Mouse (Mus musculus) forebrain, embryonic 13.5 days (tissue): ENCODE measurements around the gene Cep95. TPM values are rescaled to one million over a fixed set of nuclear protein-coding genes. Genes with fewer than 3 reads are reported as not detected.

Experiments used
- ATAC-seq: fragments of 200-750 bp; cut with Nextera tagmentation; 2 replicates; pipeline ENCODE4 v1.8.0; 2017
- H3K27ac ChIP-seq: fragments of 300-500 bp; sonication (generic); 2 replicates; pipeline ENCODE4 v1.5.1; 2015; ENCODE audit warnings: inconsistent platforms, mild to moderate bottlenecking, moderate library complexity
- H3K27me3 ChIP-seq: fragments of 300-500 bp; sonication (generic); 2 replicates; pipeline ENCODE4 v1.6.1; 2015; ENCODE audit warnings: mild to moderate bottlenecking, inconsistent platforms
- H3K36me3 ChIP-seq: fragments of 300-500 bp; sonication (generic); 2 replicates; pipeline ENCODE4 v1.6.1; 2015; ENCODE audit warnings: mild to moderate bottlenecking, inconsistent platforms; ENCODE audit not compliant: poor library complexity, severe bottlenecking
- H3K4me1 ChIP-seq: fragments of 300-500 bp; sonication (generic); 2 replicates; pipeline ENCODE4 v1.6.1; 2015; ENCODE audit warnings: inconsistent platforms
- H3K4me2 ChIP-seq: fragments of 300-500 bp; sonication (generic); 2 replicates; pipeline ENCODE4 v1.6.1; 2015; ENCODE audit warnings: inconsistent platforms, mild to moderate bottlenecking, moderate library complexity
- H3K4me3 ChIP-seq: fragments of 300-500 bp; sonication (generic); 2 replicates; pipeline ENCODE4 v1.5.1; 2015; ENCODE audit warnings: mild to moderate bottlenecking, inconsistent platforms
- H3K9ac ChIP-seq: fragments of 300-500 bp; sonication (generic); 2 replicates; pipeline ENCODE4 v1.6.1; 2015; ENCODE audit warnings: mild to moderate bottlenecking, inconsistent platforms
- H3K9me3 ChIP-seq: fragments of 300-500 bp; sonication (generic); replicated peaks from 2 replicates; pipeline ENCODE4 v1.6.1; 2016; ENCODE audit warnings: inconsistent platforms
- WGBS: fragments of 180-500 bp; shearing (Covaris S2); methylation state at CpG from one replicate; pipeline ENCODE4 v1.1.7; 2015; 5-methylcytosine and 5-hydroxymethylcytosine counted together
- polyA plus RNA-seq: library from polyadenylated mRNA; unstranded; fragments of >200 nt; fragmentation: Nextera tagmentation; extraction: Ambion mirVana; gene quantifications from 2 replicates; pipeline ENCODE4 v1.2.1, GENCODE M21; 2015

The Cep95 gene
- polyA plus RNA-seq, 1 experiment from 2014 or later = 19.5 TPM

GRCm38 (mm10) chr11:106755583-106755982, 33.5 kb upstream of the Cep95 start:
- no peak overlapping the region for H3K4me2 ChIP-seq
- H3K36me3 ChIP-seq = no peaks in the 10 kb centered on the region
- no peaks in the 10 kb centered on the region for H3K4me1 ChIP-seq
- no peak overlapping the region for H3K27ac ChIP-seq
- no peak for ATAC-seq
- H3K9me3 ChIP-seq = no peaks in the 10 kb centered on the region
- H3K4me3 ChIP-seq = no peak overlapping the region
- 14% methylated on average over 5 of the region's 5 CpGs for WGBS
- no peaks in the 10 kb centered on the region for H3K27me3 ChIP-seq
- no peak overlapping the region for H3K9ac ChIP-seq

DNA sequence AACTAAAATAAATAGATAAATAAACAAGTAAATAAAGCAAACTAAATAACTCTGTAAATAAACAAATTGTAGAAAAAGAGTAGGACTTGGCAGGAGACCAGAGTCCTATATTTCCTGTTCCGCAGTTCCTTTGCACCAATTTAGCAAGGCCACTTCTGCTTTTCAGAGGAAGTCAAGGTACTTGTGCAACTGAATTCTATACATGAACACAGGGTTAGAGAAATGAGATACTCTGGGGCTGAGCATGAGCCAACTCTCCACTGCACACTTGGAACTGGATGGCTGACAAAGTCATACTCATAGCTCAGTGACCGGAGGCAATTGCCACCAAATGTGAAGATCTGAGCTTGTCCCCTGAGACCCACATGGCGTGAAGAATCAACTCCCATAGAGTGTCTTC, 30.0 kb upstream of the Cep95 start:
- Histone ChIP-seq H3K27ac (no peak overlapping the region), H3K4me1 (no peaks in the 10 kb centered on the region), H3K9me3 (no peaks in the 10 kb centered on the region), H3K9ac (no peak overlapping the region), H3K36me3 (no peaks in the 10 kb centered on the region), H3K4me2 (no peak overlapping the region), H3K4me3 (no peak overlapping the region), H3K27me3 (no peaks in the 10 kb centered on the region)
- no peak for ATAC-seq
- WGBS = 92% methylated on average over 3 of the region's 3 CpGs

GRCm38 (mm10) chr11:106760511-106760910, 28.5 kb upstream of the Cep95 start:
- Histone ChIP-seq H3K4me1 (no peaks in the 10 kb centered on the region), H3K27me3 (no peaks in the 10 kb centered on the region), H3K9me3 (no peaks in the 10 kb centered on the region), H3K4me3 (no peak overlapping the region), H3K4me2 (no peak overlapping the region), H3K9ac (no peak overlapping the region), H3K27ac (no peak overlapping the region), H3K36me3 (no peaks in the 10 kb centered on the region)
- WGBS = 93% methylated on average over 5 of the region's 5 CpGs
- ATAC-seq = no peak

DNA sequence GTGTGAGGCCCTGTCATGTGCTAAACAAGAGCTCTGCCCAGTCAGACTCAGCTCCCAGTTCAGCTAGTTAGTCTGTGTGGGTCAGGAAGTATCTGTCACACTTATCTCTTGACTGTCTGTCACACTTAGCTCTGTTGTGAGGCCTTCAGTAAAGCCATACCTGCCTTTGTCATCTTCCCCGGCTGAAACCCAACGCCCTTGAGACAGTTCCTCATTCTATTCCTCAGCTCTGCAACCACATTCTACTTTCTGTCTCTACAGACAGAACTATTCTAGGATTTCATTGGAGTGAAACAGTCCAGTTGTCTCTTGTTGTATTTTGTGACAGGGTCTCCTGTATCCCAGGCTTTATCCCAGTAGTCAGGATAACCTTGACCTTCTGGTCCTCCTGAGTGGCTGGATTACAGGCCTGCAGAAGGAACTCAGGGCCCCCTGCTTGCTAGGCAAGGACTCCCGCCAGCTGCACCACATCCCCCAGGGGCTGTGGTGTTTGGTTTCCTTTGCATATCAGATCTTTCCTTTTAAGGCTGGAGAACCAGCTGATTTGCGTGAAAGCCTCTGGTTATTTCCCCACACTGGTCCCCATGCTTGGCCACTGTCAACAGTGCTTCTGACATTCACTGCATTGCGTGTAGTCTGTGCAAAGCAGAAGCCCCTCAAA, 26.8 kb upstream of the Cep95 start:
- 59% methylated on average over 5 of the region's 5 CpGs for WGBS
- ATAC-seq = no peak
- H3K27ac ChIP-seq = no peak overlapping the region

DNA sequence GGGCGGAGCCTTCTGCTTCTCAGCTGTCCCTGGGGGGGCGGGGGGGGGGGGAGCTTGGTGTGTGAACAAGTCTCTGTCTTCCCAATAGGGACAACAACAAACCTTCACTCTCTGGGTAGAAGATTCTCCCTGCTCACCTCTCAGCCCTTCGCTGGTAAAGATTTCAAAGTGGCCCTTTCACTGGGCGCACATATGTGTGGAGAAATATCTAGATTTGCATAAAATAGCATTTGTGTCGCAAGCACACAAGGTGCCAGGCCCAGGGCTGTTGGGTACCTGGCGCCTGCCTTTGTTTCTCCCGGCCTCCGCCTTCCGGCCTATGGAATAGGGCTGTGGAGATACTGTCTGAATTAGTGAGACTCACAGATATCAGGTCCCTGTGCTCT, 26.3 kb upstream of the Cep95 start:
- H3K27ac ChIP-seq = no peak overlapping the region
- ATAC-seq = no peak
- H3K27me3 ChIP-seq = no peaks in the 10 kb centered on the region
- WGBS = 76% methylated on average over 8 of the region's 9 CpGs
- peaks cover 21% of the 10 kb centered on the region for H3K36me3 ChIP-seq
- H3K4me2 ChIP-seq = no peak overlapping the region
- H3K4me1 ChIP-seq = no peaks in the 10 kb centered on the region
- no peak overlapping the region for H3K4me3 ChIP-seq
- H3K9ac ChIP-seq = no peak overlapping the region
- H3K9me3 ChIP-seq = no peaks in the 10 kb centered on the region

More for the DNA sequence above, 26.8 kb upstream of the Cep95 start:
- H3K4me3 ChIP-seq = no peak overlapping the region
- no peaks in the 10 kb centered on the region for H3K4me1 ChIP-seq
- H3K27me3 ChIP-seq = no peaks in the 10 kb centered on the region
- no peaks in the 10 kb centered on the region for H3K9me3 ChIP-seq
- H3K4me2 ChIP-seq = no peak overlapping the region
- no peak overlapping the region for H3K9ac ChIP-seq
- peaks cover 16% of the 10 kb centered on the region for H3K36me3 ChIP-seq

DNA sequence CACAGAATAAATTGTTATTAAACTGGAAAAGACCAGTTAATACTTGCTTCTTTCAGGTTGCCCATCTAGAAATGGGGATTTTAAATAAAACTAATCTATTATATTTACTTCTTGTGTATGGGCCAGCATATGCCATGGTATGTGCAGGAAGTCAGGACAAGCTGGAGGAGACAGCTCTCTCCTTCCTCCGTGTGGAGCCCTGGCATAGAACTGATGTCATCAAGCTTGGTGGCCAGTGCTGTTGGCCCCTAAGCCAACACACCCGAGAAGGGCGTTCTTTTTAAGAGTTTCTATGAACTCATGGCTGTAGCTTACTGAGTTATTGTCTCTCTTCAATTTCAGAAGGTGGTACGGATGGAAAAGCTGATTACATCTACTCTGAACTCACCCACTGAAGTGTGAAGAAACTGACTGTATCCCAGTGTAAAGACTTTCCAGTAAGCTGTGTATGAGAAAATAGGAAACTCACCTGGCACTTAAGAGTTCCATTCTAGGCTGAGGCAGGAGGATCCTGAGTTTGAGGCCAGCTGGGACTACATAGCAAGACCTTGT, 22.4 kb upstream of the Cep95 start:
- Histone ChIP-seq H3K4me2 (no peak overlapping the region), H3K9me3 (no peaks in the 10 kb centered on the region), H3K36me3 (peaks cover 56% of the 10 kb centered on the region), H3K9ac (no peak overlapping the region), H3K4me3 (no peak overlapping the region), H3K27me3 (no peaks in the 10 kb centered on the region), H3K27ac (no peak overlapping the region), H3K4me1 (no peaks in the 10 kb centered on the region)
- no peak for ATAC-seq
- WGBS = 89% methylated on average over 4 of the region's 4 CpGs

GRCm38 (mm10) chr11:106767516-106767915, 21.5 kb upstream of the Cep95 start:
- 99% methylated on average over 4 of the region's 4 CpGs for WGBS
- H3K9ac ChIP-seq = no peak overlapping the region
- H3K4me2 ChIP-seq = no peak overlapping the region
- H3K9me3 ChIP-seq = no peaks in the 10 kb centered on the region
- H3K27me3 ChIP-seq = no peaks in the 10 kb centered on the region
- H3K4me3 ChIP-seq = no peak overlapping the region
- no peaks in the 10 kb centered on the region for H3K4me1 ChIP-seq
- H3K27ac ChIP-seq = no peak overlapping the region
- no peak for ATAC-seq
- peaks cover 63% of the 10 kb centered on the region for H3K36me3 ChIP-seq

- Histone ChIP-seq H3K4me2 (no peak overlapping the region), H3K4me1 (no peaks in the 10 kb centered on the region), H3K27ac (no peak overlapping the region), H3K9me3 (no peaks in the 10 kb centered on the region), H3K36me3 (peaks cover 91% of the 10 kb centered on the region), H3K27me3 (no peaks in the 10 kb centered on the region), H3K9ac (no peak overlapping the region), H3K4me3 (no peak overlapping the region)
- ATAC-seq = no peak
- whole genome bisulfite sequencing = 94% methylated on average over 9 of the region's 9 CpGs
Measured at GRCm38 (mm10) chr11:106770195-106770974, 18.7 kb upstream of the Cep95 start.

DNA sequence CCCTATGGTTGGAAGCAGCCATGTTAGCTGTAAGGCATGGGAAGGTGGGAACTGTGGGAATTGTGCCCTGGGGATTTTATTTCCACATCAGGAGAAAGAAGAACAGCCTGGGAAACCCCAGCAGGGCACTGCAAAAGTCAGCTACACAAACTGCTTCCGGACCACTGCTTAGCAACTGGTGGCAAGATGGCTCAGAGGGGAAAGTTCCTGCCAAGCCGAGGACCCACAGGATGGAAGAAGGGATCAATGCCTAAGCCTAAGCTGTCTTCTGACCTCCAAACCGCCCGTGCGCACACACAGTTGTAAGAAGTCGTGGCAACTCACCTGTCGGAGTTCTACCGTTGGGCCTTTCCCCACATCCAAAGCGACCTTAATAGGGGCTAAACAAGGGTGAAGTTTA, 16.0 kb upstream of the Cep95 start:
- peaks cover 79% of the 10 kb centered on the region for H3K36me3 ChIP-seq

DNA sequence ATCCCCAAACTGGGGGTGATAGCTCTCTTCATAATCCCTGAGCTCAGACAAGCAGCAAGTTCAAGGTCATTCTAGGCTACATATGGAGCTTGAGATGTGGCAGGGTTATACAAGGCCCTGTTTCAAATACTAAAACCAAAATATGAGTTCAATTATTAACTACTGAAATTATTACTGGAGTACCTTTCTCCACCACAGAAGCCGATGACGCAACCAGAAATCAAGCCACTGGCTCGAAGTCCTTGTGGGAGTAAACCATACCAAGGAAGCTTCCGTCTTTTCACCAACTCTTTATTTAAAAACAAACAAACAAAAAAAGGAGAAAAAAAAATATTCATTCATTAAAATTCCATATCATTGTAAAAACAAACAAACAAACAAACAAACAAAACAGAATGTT, 12.1 kb upstream of the Cep95 start:
- no peaks in the 10 kb centered on the region for H3K9me3 ChIP-seq
- no peak overlapping the region for H3K4me2 ChIP-seq
- peaks cover 9% of the 10 kb centered on the region for H3K4me1 ChIP-seq
- H3K36me3 ChIP-seq = peaks cover 64% of the 10 kb centered on the region
- H3K9ac ChIP-seq = no peak overlapping the region
- no peak for ATAC-seq
- 91% methylated on average over 4 of the region's 4 CpGs for WGBS
- H3K4me3 ChIP-seq = no peak overlapping the region
- no peaks in the 10 kb centered on the region for H3K27me3 ChIP-seq
- no peak overlapping the region for H3K27ac ChIP-seq

More for the DNA sequence above, 16.0 kb upstream of the Cep95 start:
- H3K27me3 ChIP-seq = no peaks in the 10 kb centered on the region
- peaks cover 2% of the 10 kb centered on the region for H3K4me1 ChIP-seq
- 93% methylated on average over 9 of the region's 9 CpGs for WGBS
- H3K9me3 ChIP-seq = no peaks in the 10 kb centered on the region
- H3K9ac ChIP-seq = no peak overlapping the region
- no peak overlapping the region for H3K4me3 ChIP-seq
- no peak for ATAC-seq
- H3K27ac ChIP-seq = no peak overlapping the region
- H3K4me2 ChIP-seq = no peak overlapping the region

- no peaks in the 10 kb centered on the region for H3K27me3 ChIP-seq
- peaks cover 9% of the 10 kb centered on the region for H3K4me1 ChIP-seq
- no peak overlapping the region for H3K4me2 ChIP-seq
- H3K27ac ChIP-seq = no peak overlapping the region
- H3K9ac ChIP-seq = no peak overlapping the region
- ATAC-seq = no peak
- 94% methylated on average over 3 of the region's 3 CpGs for WGBS
- peaks cover 64% of the 10 kb centered on the region for H3K36me3 ChIP-seq
- H3K9me3 ChIP-seq = no peaks in the 10 kb centered on the region
- no peak overlapping the region for H3K4me3 ChIP-seq
Measured at GRCm38 (mm10) chr11:106777395-106777794, 11.7 kb upstream of the Cep95 start.

DNA sequence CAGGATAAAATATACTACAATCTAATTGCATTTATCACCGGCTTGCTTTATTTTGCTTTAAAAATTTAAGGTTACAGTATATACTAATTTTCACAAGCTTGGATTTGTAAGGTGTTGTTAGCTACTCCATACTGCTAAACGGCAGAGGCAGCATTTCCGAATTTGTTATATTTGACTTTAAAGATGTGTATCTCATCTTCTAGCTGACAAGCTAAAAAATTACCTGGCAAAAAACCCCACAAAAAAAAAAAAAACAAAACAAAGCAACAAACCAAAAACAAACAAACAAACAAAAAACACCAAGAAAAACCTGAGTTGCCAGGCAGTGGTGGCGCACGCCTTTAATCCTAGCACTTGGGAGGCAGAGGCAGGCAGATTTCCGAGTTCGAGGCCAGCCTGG, 10.9 kb upstream of the Cep95 start:
- peaks cover 11% of the 10 kb centered on the region for H3K4me1 ChIP-seq
- H3K27ac ChIP-seq = no peak overlapping the region
- WGBS = 90% methylated on average over 7 of the region's 7 CpGs
- no peaks in the 10 kb centered on the region for H3K27me3 ChIP-seq
- no peak overlapping the region for H3K4me3 ChIP-seq
- H3K36me3 ChIP-seq = peaks cover 65% of the 10 kb centered on the region
- no peaks in the 10 kb centered on the region for H3K9me3 ChIP-seq
- ATAC-seq = no peak
- no peak overlapping the region for H3K9ac ChIP-seq
- H3K4me2 ChIP-seq = peak overlapping the region; percentile 89; the same call in 1 of the 2 replicates
